Mouse (Mus musculus) lung, postnatal 0 days (tissue): ENCODE results near the gene Rpusd2. TPM values are rescaled to one million over a fixed set of nuclear protein-coding genes. Genes with fewer than 3 reads are reported as not detected.
A peak's percentile ranks its signal among the peaks of the same experiment; 100 is the strongest.

Experiments used
- ATAC-seq: fragments of 200-750 bp; cut with Nextera tagmentation; 2 replicates; pipeline ENCODE4 v1.8.0; 2017; ENCODE audit warnings: moderate library complexity
- DNase-seq: peaks from one replicate; pipeline ENCODE4 v3.0.0-alpha.2; 2016; ENCODE audit warnings: low spot score
- H3K27ac ChIP-seq: fragments of 300-500 bp; sonication (generic); 2 replicates; pipeline ENCODE4 v1.5.1; 2014; ENCODE audit warnings: antibody characterized with exemption, mild to moderate bottlenecking, low read length, mixed read lengths
- H3K27me3 ChIP-seq: fragments of 300-500 bp; sonication (generic); replicated peaks from 2 replicates; pipeline ENCODE4 v1.6.1; 2014; ENCODE audit warnings: low read length, mixed read lengths; ENCODE audit not compliant: insufficient read depth
- H3K36me3 ChIP-seq: fragments of 300-500 bp; sonication (generic); 2 replicates; pipeline ENCODE4 v1.6.1; 2014; ENCODE audit warnings: low read length, mixed read lengths; ENCODE audit not compliant: insufficient read depth
- H3K4me1 ChIP-seq: fragments of 300-500 bp; sonication (generic); 2 replicates; pipeline ENCODE4 v1.6.1; 2014; ENCODE audit warnings: antibody characterized with exemption, low read depth, low read length, mixed read lengths; ENCODE audit not compliant: insufficient read depth
- H3K4me2 ChIP-seq: fragments of 300-500 bp; sonication (generic); replicated peaks from 2 replicates; pipeline ENCODE4 v1.6.1; 2014; ENCODE audit warnings: low read depth, mild to moderate bottlenecking, low read length, moderate library complexity, mixed read lengths
- H3K4me3 ChIP-seq: fragments of 300-500 bp; sonication (generic); 2 replicates; pipeline ENCODE4 v1.5.1; 2014; ENCODE audit warnings: low read depth, low read length
- H3K9ac ChIP-seq: fragments of 300-500 bp; sonication (generic); replicated peaks from 2 replicates; pipeline ENCODE4 v1.6.1; 2014; ENCODE audit warnings: low read depth, mild to moderate bottlenecking
- H3K9me3 ChIP-seq: fragments of 300-500 bp; sonication (generic); 2 replicates; pipeline ENCODE4 v1.6.1; 2016; ENCODE audit warnings: low read length, mixed read lengths
- CTCF ChIP-seq: IDR thresholded peaks from 2 replicates; pipeline ENCODE4 v1.5.1; 2016; ENCODE audit warnings: antibody characterized with exemption, mild to moderate bottlenecking
- EP300 ChIP-seq: IDR thresholded peaks from 2 replicates; pipeline ENCODE4 v1.6.1; 2016; ENCODE audit warnings: antibody characterized with exemption, mild to moderate bottlenecking, control low read depth
- WGBS: fragments of 180-500 bp; shearing (Covaris S2); extraction: QIAGEN DNeasy Blood & Tissue Kit; methylation state at CpG from one replicate; pipeline ENCODE4 v1.1.7; 2014; 5-methylcytosine and 5-hydroxymethylcytosine counted together
- polyA plus RNA-seq: library from polyadenylated mRNA; unstranded; fragments of >200 nt; fragmentation: Nextera tagmentation; extraction: Ambion mirVana; gene quantifications from 2 replicates; pipeline ENCODE4 v1.2.1, GENCODE M21; 2015

The Rpusd2 gene
- 1.1 and 1.3 TPM in 2 replicates for polyA plus RNA-seq

GRCm38 (mm10) chr2:119034656-119035396 lies at the start of gene Rpusd2:
Gene Rpusd2, plus strand, starts transcription at chr2:119034790.
- Histone ChIP-seq H3K27ac (peak within 1 kb of the TSS; percentile 57), H3K9ac (peak within 1 kb of the TSS; percentile 41), H3K36me3 (peaks cover 16% of the 10 kb centered on the region; the same call in 1 of the 2 replicates), H3K4me3 (peak within 1 kb of the TSS; percentile 58), H3K4me2 (peak within 1 kb of the TSS; percentile 84), H3K4me1 (no peaks in the 10 kb centered on the region; the same call in 1 of the 2 replicates), H3K27me3 (no peaks in the 10 kb centered on the region), H3K9me3 (no peaks in the 10 kb centered on the region)
- WGBS: under 1% methylated on average over 45 of the region's 49 CpGs
- peak; percentile 97 for DNase-seq
- peak; percentile 99 for ATAC-seq
- TF ChIP-seq EP300: no peak
- peak; percentile 65 for TF ChIP-seq CTCF

- Histone ChIP-seq H3K27ac (no peak overlapping the region), H3K4me3 (no peak overlapping the region), H3K27me3 (0 out of 2 replicates have a peak, but pooled peaks cover 4% of the 10 kb centered on the region), H3K9ac (no peak overlapping the region), H3K36me3 (no peaks in the 10 kb centered on the region), H3K4me2 (no peak overlapping the region), H3K4me1 (no peaks in the 10 kb centered on the region), H3K9me3 (no peaks in the 10 kb centered on the region)
- 66% methylated on average over 5 of the region's 5 CpGs for WGBS
- TF ChIP-seq EP300 (no peak), CTCF (no peak)
- no peak for ATAC-seq
- no peak for DNase-seq
Observed at GRCm38 (mm10) chr2:118995490-118995889, 39.1 kb upstream of the Rpusd2 start.

GRCm38 (mm10) chr2:118995919-118996797 lies 38.4 kb upstream of the Rpusd2 start:
- no peak overlapping the region for H3K27ac ChIP-seq
- no peak overlapping the region for H3K4me2 ChIP-seq
- no peak for TF ChIP-seq CTCF
- TF ChIP-seq EP300: no peak
- 0 out of 2 replicates have a peak, but pooled peaks cover 4% of the 10 kb centered on the region for H3K27me3 ChIP-seq
- H3K36me3 ChIP-seq: no peaks in the 10 kb centered on the region
- H3K4me1 ChIP-seq: no peaks in the 10 kb centered on the region
- H3K9ac ChIP-seq: no peak overlapping the region
- ATAC-seq: no peak
- DNase-seq: no peak
- H3K9me3 ChIP-seq: no peaks in the 10 kb centered on the region
- no peak overlapping the region for H3K4me3 ChIP-seq
- WGBS: 44% methylated on average over 16 of the region's 16 CpGs

- DNase-seq (no peak), ATAC-seq (no peak)
- 63% methylated on average over 1 of the region's 1 CpGs for WGBS
- TF ChIP-seq EP300 (no peak), CTCF (no peak)
- Histone ChIP-seq H3K4me1 (no peaks in the 10 kb centered on the region), H3K27me3 (0 out of 2 replicates have a peak, but pooled peaks cover 4% of the 10 kb centered on the region), H3K9me3 (no peaks in the 10 kb centered on the region), H3K4me2 (no peak overlapping the region), H3K4me3 (no peak overlapping the region), H3K9ac (no peak overlapping the region), H3K36me3 (no peaks in the 10 kb centered on the region), H3K27ac (no peak overlapping the region)
Observed at GRCm38 (mm10) chr2:118996798-118997105, 37.8 kb upstream of the Rpusd2 start.

- 38% methylated on average over 6 of the region's 6 CpGs for WGBS
- ATAC-seq (no peak), DNase-seq (peak; percentile 19)
- H3K9me3 ChIP-seq: no peaks in the 10 kb centered on the region
- H3K27me3 ChIP-seq: 0 out of 2 replicates have a peak, but pooled peaks cover 4% of the 10 kb centered on the region
- TF ChIP-seq EP300: no peak
- 0 out of 2 replicates have a peak overlapping the region, but pooled peaks have one; percentile 20 for H3K27ac ChIP-seq
- H3K4me2 ChIP-seq: no peak overlapping the region
- H3K4me1 ChIP-seq: no peaks in the 10 kb centered on the region
- no peak overlapping the region for H3K9ac ChIP-seq
- no peak overlapping the region for H3K4me3 ChIP-seq
- H3K36me3 ChIP-seq: no peaks in the 10 kb centered on the region
Observed at GRCm38 (mm10) chr2:118998115-118998866, 36.3 kb upstream of the Rpusd2 start.
